Mouse (Mus musculus): ENCODE data around the gene Gm42742. TPM values are rescaled to one million over a fixed set of nuclear protein-coding genes. Genes with fewer than 3 reads are reported as not detected.
A peak's percentile ranks its signal among the peaks of the same experiment; 100 is the strongest.

Gm42742 gene
- polyA plus RNA-seq, 1 experiment from 2014 or later, result 41.8 TPM

GRCm38 (mm10) chr7:127026984-127027726, 6.3 kb upstream of the Gm42742 start, which contains the start of gene Maz:
Maz (minus strand) TSS chr7:127027037.
- under 1% methylated on average over 43 of the region's 63 CpGs for WGBS
- peaks cover 65% of the 10 kb centered on the region for H3K36me3 ChIP-seq (ENCODE audit: control insufficient read depth, insufficient read depth, low read length)
- ATAC-seq (replicated peaks; ENCODE audit: low FRiP score, low TSS enrichment, low read depth), result peak; percentile 88

GRCm38 (mm10) chr7:127026616-127026983, 5.7 kb upstream of the Gm42742 start:
- Histone ChIP-seq H3K4me3 (ENCODE audit: low read depth, low read length) (peak overlapping the region; percentile 91), H3K27ac (ENCODE audit: low read depth) (peak overlapping the region; percentile 98), H3K9me3 (ENCODE audit: control insufficient read depth, low read length) (no peaks in the 10 kb centered on the region), H3K36me3 (ENCODE audit: control insufficient read depth, insufficient read depth, low read length) (peaks cover 64% of the 10 kb centered on the region), H3K4me1 (replicated peaks; ENCODE audit: control insufficient read depth, insufficient read depth, low read length) (peaks cover 33% of the 10 kb centered on the region), H3K4me2 (ENCODE audit: low read length) (peak overlapping the region; percentile 99), H3K27me3 (replicated peaks; ENCODE audit: control insufficient read depth, insufficient read depth, low read length) (no peaks in the 10 kb centered on the region), H3K9ac (ENCODE audit: low read length) (peak overlapping the region; percentile 98)
- no peak for DNase-seq (ENCODE audit: low spot score)
- 23% methylated on average over 3 of the region's 48 CpGs for WGBS
- no peak for ATAC-seq (replicated peaks; ENCODE audit: low FRiP score, low TSS enrichment, low read depth)

More at GRCm38 (mm10) chr7:127026984-127027726, 6.3 kb upstream of the Gm42742 start, which contains the start of gene Maz:
- Histone ChIP-seq H3K4me3 (ENCODE audit: low read depth, low read length) (peak within 1 kb of the TSS; percentile 91), H3K27ac (ENCODE audit: low read depth) (peak within 1 kb of the TSS; percentile 98), H3K9ac (ENCODE audit: low read length) (peak within 1 kb of the TSS; percentile 98), H3K27me3 (replicated peaks; ENCODE audit: control insufficient read depth, insufficient read depth, low read length) (no peaks in the 10 kb centered on the region), H3K9me3 (ENCODE audit: control insufficient read depth, low read length) (no peaks in the 10 kb centered on the region), H3K4me2 (ENCODE audit: low read length) (peak within 1 kb of the TSS; percentile 99), H3K4me1 (replicated peaks; ENCODE audit: control insufficient read depth, insufficient read depth, low read length) (peaks cover 27% of the 10 kb centered on the region)
- DNase-seq (ENCODE audit: low spot score), result peak; percentile 98

- Histone ChIP-seq H3K4me2 (ENCODE audit: low read length) (peak overlapping the region; percentile 99), H3K9me3 (ENCODE audit: control insufficient read depth, low read length) (no peaks in the 10 kb centered on the region), H3K36me3 (ENCODE audit: control insufficient read depth, insufficient read depth, low read length) (peaks cover 60% of the 10 kb centered on the region), H3K9ac (ENCODE audit: low read length) (peak overlapping the region; percentile 98), H3K27ac (ENCODE audit: low read depth) (peak overlapping the region; percentile 98), H3K4me3 (ENCODE audit: low read depth, low read length) (peak overlapping the region; percentile 91), H3K27me3 (replicated peaks; ENCODE audit: control insufficient read depth, insufficient read depth, low read length) (no peaks in the 10 kb centered on the region), H3K4me1 (replicated peaks; ENCODE audit: control insufficient read depth, insufficient read depth, low read length) (peaks cover 37% of the 10 kb centered on the region)
- under 1% methylated on average over 24 of the region's 48 CpGs for WGBS
- ATAC-seq (replicated peaks; ENCODE audit: low FRiP score, low TSS enrichment, low read depth) (peak; percentile 44), DNase-seq (ENCODE audit: low spot score) (peak; percentile 88)
Observed at GRCm38 (mm10) chr7:127026161-127026600, 5.3 kb upstream of the Gm42742 start.

GRCm38 (mm10) chr7:127025556-127026160, 4.8 kb upstream of the Gm42742 start:
- Histone ChIP-seq H3K9ac (ENCODE audit: low read length) (peak overlapping the region; percentile 98), H3K36me3 (ENCODE audit: control insufficient read depth, insufficient read depth, low read length) (peaks cover 54% of the 10 kb centered on the region), H3K4me3 (ENCODE audit: low read depth, low read length) (peak overlapping the region; percentile 91), H3K9me3 (ENCODE audit: control insufficient read depth, low read length) (no peaks in the 10 kb centered on the region), H3K4me2 (ENCODE audit: low read length) (peak overlapping the region; percentile 99), H3K4me1 (replicated peaks; ENCODE audit: control insufficient read depth, insufficient read depth, low read length) (peaks cover 37% of the 10 kb centered on the region), H3K27me3 (replicated peaks; ENCODE audit: control insufficient read depth, insufficient read depth, low read length) (no peaks in the 10 kb centered on the region), H3K27ac (ENCODE audit: low read depth) (peak overlapping the region; percentile 98)
- ATAC-seq (replicated peaks; ENCODE audit: low FRiP score, low TSS enrichment, low read depth) (no peak), DNase-seq (ENCODE audit: low spot score) (peak; percentile 78)
- under 1% methylated on average over 62 of the region's 65 CpGs for WGBS

- peaks cover 47% of the 10 kb centered on the region for H3K36me3 ChIP-seq (ENCODE audit: control insufficient read depth, insufficient read depth, low read length)
Observed at GRCm38 (mm10) chr7:127024755-127025555, 4.1 kb upstream of the Gm42742 start.

GRCm38 (mm10) chr7:127023896-127024690, 3.2 kb upstream of the Gm42742 start:
- H3K27me3 ChIP-seq (replicated peaks; ENCODE audit: control insufficient read depth, insufficient read depth, low read length), result no peaks in the 10 kb centered on the region
- 22% methylated on average over 19 of the region's 19 CpGs for WGBS
- H3K9me3 ChIP-seq (ENCODE audit: control insufficient read depth, low read length), result no peaks in the 10 kb centered on the region
- peak overlapping the region; percentile 98 for H3K27ac ChIP-seq (ENCODE audit: low read depth)
- ATAC-seq (replicated peaks; ENCODE audit: low FRiP score, low TSS enrichment, low read depth) (no peak), DNase-seq (ENCODE audit: low spot score) (peak; percentile 53)
- H3K4me1 ChIP-seq (replicated peaks; ENCODE audit: control insufficient read depth, insufficient read depth, low read length), result peaks cover 46% of the 10 kb centered on the region
- H3K4me2 ChIP-seq (ENCODE audit: low read length), result peak overlapping the region; percentile 99
- H3K36me3 ChIP-seq (ENCODE audit: control insufficient read depth, insufficient read depth, low read length), result peaks cover 39% of the 10 kb centered on the region
- peak overlapping the region; percentile 98 for H3K9ac ChIP-seq (ENCODE audit: low read length)
- H3K4me3 ChIP-seq (ENCODE audit: low read depth, low read length), result peak overlapping the region; percentile 91

More at GRCm38 (mm10) chr7:127024755-127025555, 4.1 kb upstream of the Gm42742 start:
- no peaks in the 10 kb centered on the region for H3K27me3 ChIP-seq (replicated peaks; ENCODE audit: control insufficient read depth, insufficient read depth, low read length)
- peak; percentile 7; the same call in 1 of the 2 replicates for ATAC-seq (replicated peaks; ENCODE audit: low FRiP score, low TSS enrichment, low read depth)
- H3K9ac ChIP-seq (ENCODE audit: low read length), result peak overlapping the region; percentile 98
- H3K4me2 ChIP-seq (ENCODE audit: low read length), result peak overlapping the region; percentile 99
- peak; percentile 86 for DNase-seq (ENCODE audit: low spot score)
- peak overlapping the region; percentile 98 for H3K27ac ChIP-seq (ENCODE audit: low read depth)
- H3K4me3 ChIP-seq (ENCODE audit: low read depth, low read length), result peak overlapping the region; percentile 91
- no peaks in the 10 kb centered on the region for H3K9me3 ChIP-seq (ENCODE audit: control insufficient read depth, low read length)
- peaks cover 41% of the 10 kb centered on the region for H3K4me1 ChIP-seq (replicated peaks; ENCODE audit: control insufficient read depth, insufficient read depth, low read length)
- WGBS, result 1% methylated on average over 30 of the region's 30 CpGs

- H3K4me3 ChIP-seq (ENCODE audit: low read depth, low read length), result peak overlapping the region; percentile 91
- 71% methylated on average over 13 of the region's 13 CpGs for WGBS
- no peak overlapping the region for H3K27ac ChIP-seq (ENCODE audit: low read depth)
- DNase-seq (ENCODE audit: low spot score) (no peak), ATAC-seq (replicated peaks; ENCODE audit: low FRiP score, low TSS enrichment, low read depth) (no peak)
- no peaks in the 10 kb centered on the region for H3K9me3 ChIP-seq (ENCODE audit: control insufficient read depth, low read length)
- H3K27me3 ChIP-seq (replicated peaks; ENCODE audit: control insufficient read depth, insufficient read depth, low read length), result no peaks in the 10 kb centered on the region
- peak overlapping the region; percentile 99 for H3K4me2 ChIP-seq (ENCODE audit: low read length)
- 0 out of 2 replicates have a peak overlapping the region, but pooled peaks have one; percentile 13 for H3K9ac ChIP-seq (ENCODE audit: low read length)
- peaks cover 31% of the 10 kb centered on the region for H3K36me3 ChIP-seq (ENCODE audit: control insufficient read depth, insufficient read depth, low read length)
- peaks cover 51% of the 10 kb centered on the region for H3K4me1 ChIP-seq (replicated peaks; ENCODE audit: control insufficient read depth, insufficient read depth, low read length)
Observed at GRCm38 (mm10) chr7:127023272-127023691, 2.4 kb upstream of the Gm42742 start.

Measured in intestine, embryonic 14.5 days (tissue).